19 mouse cellular contexts compared by ENCODE assay signal in genomic region chr2:166862505-166862904, GRCm38 (mm10).
"Had no signal": no experiment of that assay in that cellular context is flagged by ENCODE, and none has a peak within 500 bp of the region (broad histone marks: within the 10 kb centered on the region; RNA-seq: fewer than 3 reads in every experiment).

No protein-coding gene starts in this region.

- H3K27me3 ChIP-seq: kidney, embryonic 15.5 days; liver, embryonic 13.5 days; neural tube, embryonic 12.5 days; neural tube, embryonic 15.5 days had no signal

- H3K4me1 ChIP-seq: kidney, embryonic 15.5 days; liver, embryonic 13.5 days; neural tube, embryonic 12.5 days; neural tube, embryonic 15.5 days had no signal

- H3K9ac ChIP-seq: kidney, embryonic 15.5 days; liver, embryonic 13.5 days; neural tube, embryonic 12.5 days; neural tube, embryonic 15.5 days had no signal

- H3K4me2 ChIP-seq: kidney, embryonic 15.5 days; liver, embryonic 13.5 days; midbrain, embryonic 11.5 days; neural tube, embryonic 12.5 days; neural tube, embryonic 15.5 days had no signal

- H3K4me3 ChIP-seq: kidney, embryonic 15.5 days; left cerebral cortex, adult 2 months; liver, embryonic 13.5 days; neural tube, embryonic 12.5 days; neural tube, embryonic 15.5 days had no signal

- H3K27ac ChIP-seq: kidney, embryonic 15.5 days; left cerebral cortex, adult 2 months; liver, embryonic 13.5 days; neural tube, embryonic 12.5 days; neural tube, embryonic 15.5 days; stomach, postnatal 0 days had no signal

- DNase-seq: kidney, postnatal 10 days; kidney, postnatal 36 days; layer of hippocampus, postnatal 36 days; liver, embryonic 13.5 days; lung, adult 2 months; lung, postnatal 14 days; lung, postnatal 4 days; midbrain, embryonic 14.5 days; right cerebral cortex, adult 18-20 months; right cerebral cortex, postnatal 14 days; right cerebral cortex, postnatal 4 days; thymus, adult 2 months; thymus, postnatal 25 days had no signal

- H3K9me3 ChIP-seq: kidney, embryonic 15.5 days; liver, embryonic 13.5 days; neural tube, embryonic 12.5 days; neural tube, embryonic 15.5 days had no signal
